Mouse (Mus musculus): ENCODE measurements around the gene B3galt2. TPM values are rescaled to one million over a fixed set of nuclear protein-coding genes. Genes with fewer than 3 reads are reported as not detected.

B3galt2 gene
- 0.44 and 0.50 TPM in 2 replicates for polyA plus RNA-seq (2016; fragmentation: Nextera tagmentation; extraction: Ambion mirVana)

DNA sequence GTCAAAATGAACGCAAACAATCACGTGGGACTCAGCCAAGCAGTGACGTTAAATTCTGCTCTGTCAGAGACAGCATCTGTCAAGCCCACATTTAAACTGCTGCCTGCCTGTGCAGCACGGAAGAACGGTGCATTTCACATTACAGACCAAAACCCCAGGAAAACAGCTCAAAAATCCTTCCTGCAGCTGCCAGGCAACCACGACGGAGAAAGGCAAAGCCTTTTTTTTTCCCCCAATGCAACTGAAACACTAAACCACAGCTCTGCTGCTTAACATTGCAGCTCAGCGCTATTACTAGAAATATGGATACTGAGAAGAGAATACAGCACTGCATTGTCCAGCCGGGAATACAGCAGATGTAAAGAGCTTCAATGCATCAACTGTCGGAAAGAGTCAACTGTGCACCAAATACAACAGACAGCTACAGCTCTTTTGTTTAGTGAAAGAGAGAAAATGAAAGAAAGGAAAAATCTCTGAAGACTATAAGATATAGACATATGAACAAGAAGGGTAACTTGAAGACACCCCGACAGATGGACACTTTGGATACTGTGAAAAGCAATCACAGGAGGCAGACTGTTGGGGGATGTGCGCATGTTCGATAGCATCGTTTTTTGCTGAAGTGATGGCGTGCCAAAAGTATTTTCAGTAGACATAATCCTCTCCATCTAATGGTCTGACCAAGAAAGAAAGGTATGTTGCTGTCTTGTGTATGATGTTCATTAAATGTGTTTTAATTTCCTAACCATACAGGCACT lies at the start of gene B3galt2:
TSS of gene B3galt2 (plus strand) at position 15 of the 758 bp plus-strand sequence.
- WGBS = 65% methylated on average over 15 of the region's 15 CpGs
- peaks cover 12% of the 10 kb centered on the region for H3K4me1 ChIP-seq (replicated peaks)
- peak; percentile 20 for DNase-seq (ENCODE audit: low spot score)
- H3K36me3 ChIP-seq = no peaks in the 10 kb centered on the region
- H3K9me3 ChIP-seq = no peaks in the 10 kb centered on the region
- H3K27me3 ChIP-seq (ENCODE audit: insufficient read depth, poor library complexity, severe bottlenecking) = no peaks in the 10 kb centered on the region
- peak within 1 kb of the TSS; percentile 30; the same call in 1 of the 2 replicates for H3K4me3 ChIP-seq
- H3K27ac ChIP-seq = peak within 1 kb of the TSS; percentile 78

DNA sequence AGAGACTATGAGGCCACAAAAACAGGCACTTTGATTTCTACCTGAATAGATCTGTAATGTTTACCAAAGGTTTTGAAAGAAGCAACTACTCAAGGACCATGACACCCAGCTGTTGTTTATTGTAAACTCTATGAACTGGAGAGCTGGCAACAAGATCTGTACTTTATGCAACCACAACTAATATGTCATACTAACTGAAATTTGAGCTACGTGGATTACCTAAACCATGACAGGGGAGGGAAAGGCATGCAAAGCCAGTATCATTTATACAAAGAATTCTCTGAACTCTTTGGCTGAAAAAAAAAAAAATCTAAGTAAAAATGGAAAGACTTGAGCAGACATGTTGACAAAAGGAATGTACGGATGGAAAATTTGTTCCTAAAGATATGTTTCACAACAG lies 43.6 kb upstream of the B3galt2 start:
- Histone ChIP-seq H3K27me3 (ENCODE audit: insufficient read depth, poor library complexity, severe bottlenecking) (no peaks in the 10 kb centered on the region), H3K9me3 (no peaks in the 10 kb centered on the region), H3K27ac (no peak overlapping the region), H3K4me1 (replicated peaks) (no peaks in the 10 kb centered on the region), H3K36me3 (no peaks in the 10 kb centered on the region), H3K4me3 (no peak overlapping the region)
- WGBS = 93% methylated on average over 2 of the region's 2 CpGs
- DNase-seq (ENCODE audit: low spot score) = no peak

DNA sequence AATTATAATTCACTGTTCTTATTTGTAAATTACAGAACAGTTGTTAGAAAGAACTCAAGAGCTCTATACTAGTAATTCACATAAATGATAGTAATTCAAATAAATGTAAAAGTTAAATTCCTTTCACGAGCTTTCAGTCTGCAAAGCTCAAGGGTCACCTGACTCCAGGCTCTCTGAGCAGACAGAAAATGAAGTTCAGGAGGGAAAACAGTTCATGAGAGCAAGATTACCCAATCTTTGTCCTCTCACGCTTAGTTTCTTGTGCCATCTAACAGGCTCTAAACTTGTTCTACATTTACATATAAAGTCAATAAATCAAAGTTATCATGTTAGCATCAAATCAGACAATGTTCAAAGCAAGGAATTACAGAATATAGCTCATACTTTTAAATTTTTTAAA lies 31.6 kb upstream of the B3galt2 start:
- Histone ChIP-seq H3K4me1 (replicated peaks) (no peaks in the 10 kb centered on the region), H3K4me3 (no peak overlapping the region), H3K9me3 (no peaks in the 10 kb centered on the region), H3K36me3 (peaks cover 38% of the 10 kb centered on the region), H3K27me3 (ENCODE audit: insufficient read depth, poor library complexity, severe bottlenecking) (no peaks in the 10 kb centered on the region), H3K27ac (no peak overlapping the region)
- no peak for DNase-seq (ENCODE audit: low spot score)
- WGBS = 89% methylated on average over 2 of the region's 2 CpGs

DNA sequence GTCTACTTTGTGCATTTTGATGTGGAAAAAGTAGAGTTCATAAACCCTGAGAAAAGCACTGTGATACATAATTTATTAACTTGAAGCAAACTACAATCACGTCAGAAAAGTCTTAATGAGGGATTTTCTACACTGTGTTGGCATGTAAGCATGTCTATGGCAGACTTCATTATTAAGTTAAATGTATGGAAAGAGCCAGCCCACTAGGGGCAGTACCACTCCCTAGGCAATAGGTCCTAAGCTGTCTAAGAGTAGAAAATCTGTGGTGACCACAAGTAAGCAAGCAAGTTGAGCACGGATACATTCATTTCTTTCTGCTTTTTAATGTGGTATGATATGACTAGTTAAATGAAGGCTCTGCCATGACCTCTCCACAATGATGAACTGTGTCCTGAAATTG lies 27.6 kb upstream of the B3galt2 start:
- no peak overlapping the region for H3K27ac ChIP-seq
- DNase-seq (ENCODE audit: low spot score) = no peak
- no peaks in the 10 kb centered on the region for H3K9me3 ChIP-seq
- peaks cover 62% of the 10 kb centered on the region for H3K36me3 ChIP-seq
- 90% methylated on average over 2 of the region's 2 CpGs for WGBS
- no peaks in the 10 kb centered on the region for H3K4me1 ChIP-seq (replicated peaks)
- no peak overlapping the region for H3K4me3 ChIP-seq
- no peaks in the 10 kb centered on the region for H3K27me3 ChIP-seq (ENCODE audit: insufficient read depth, poor library complexity, severe bottlenecking)

DNA sequence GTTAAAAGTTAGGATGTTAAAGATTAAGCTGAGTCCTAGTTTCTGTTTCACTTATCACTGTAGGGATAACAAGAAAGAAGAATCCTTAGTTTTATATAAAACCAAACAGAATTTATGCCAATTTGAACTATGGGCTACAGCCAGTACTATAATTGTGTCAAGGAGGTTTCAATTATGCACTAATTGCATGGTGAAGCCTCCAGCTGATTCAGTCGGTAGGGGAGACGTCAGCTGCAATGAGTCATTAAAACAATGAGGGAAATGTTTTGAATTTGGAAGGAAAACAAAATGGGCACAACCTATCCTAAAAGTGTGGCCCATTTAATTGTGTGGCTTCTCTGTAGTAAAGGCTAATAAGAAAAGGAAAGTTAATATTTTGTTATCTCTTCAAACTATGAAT lies 20.7 kb upstream of the B3galt2 start:
- 68% methylated on average over 2 of the region's 2 CpGs for WGBS
- H3K4me1 ChIP-seq (replicated peaks) = no peaks in the 10 kb centered on the region
- no peak overlapping the region for H3K27ac ChIP-seq
- H3K27me3 ChIP-seq (ENCODE audit: insufficient read depth, poor library complexity, severe bottlenecking) = no peaks in the 10 kb centered on the region
- H3K36me3 ChIP-seq = peaks cover 48% of the 10 kb centered on the region
- no peak for DNase-seq (ENCODE audit: low spot score)
- no peaks in the 10 kb centered on the region for H3K9me3 ChIP-seq
- H3K4me3 ChIP-seq = no peak overlapping the region

DNA sequence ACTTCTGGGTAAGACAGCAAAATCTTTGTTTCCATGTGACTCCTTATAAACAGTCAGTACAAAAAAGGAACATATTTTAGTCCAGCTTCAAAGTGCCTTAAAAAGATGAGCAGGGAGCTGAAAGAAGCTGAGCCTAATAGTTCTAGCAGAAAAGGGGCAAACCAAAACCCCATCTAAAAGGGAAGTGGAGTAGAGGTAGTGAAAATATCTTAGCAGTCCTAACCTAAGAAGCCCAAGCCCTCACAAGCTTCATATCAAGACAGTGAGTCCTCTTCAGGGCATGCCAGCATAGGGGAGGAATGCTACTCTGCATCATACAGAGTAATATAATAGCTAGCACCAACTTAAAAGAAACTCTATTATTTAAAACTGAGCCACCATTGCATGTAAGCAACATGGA lies 18.5 kb upstream of the B3galt2 start:
- Histone ChIP-seq H3K9me3 (no peaks in the 10 kb centered on the region), H3K4me1 (replicated peaks) (no peaks in the 10 kb centered on the region), H3K27me3 (ENCODE audit: insufficient read depth, poor library complexity, severe bottlenecking) (no peaks in the 10 kb centered on the region), H3K4me3 (no peak overlapping the region), H3K36me3 (peaks cover 51% of the 10 kb centered on the region), H3K27ac (no peak overlapping the region)
- DNase-seq (ENCODE audit: low spot score) = no peak

DNA sequence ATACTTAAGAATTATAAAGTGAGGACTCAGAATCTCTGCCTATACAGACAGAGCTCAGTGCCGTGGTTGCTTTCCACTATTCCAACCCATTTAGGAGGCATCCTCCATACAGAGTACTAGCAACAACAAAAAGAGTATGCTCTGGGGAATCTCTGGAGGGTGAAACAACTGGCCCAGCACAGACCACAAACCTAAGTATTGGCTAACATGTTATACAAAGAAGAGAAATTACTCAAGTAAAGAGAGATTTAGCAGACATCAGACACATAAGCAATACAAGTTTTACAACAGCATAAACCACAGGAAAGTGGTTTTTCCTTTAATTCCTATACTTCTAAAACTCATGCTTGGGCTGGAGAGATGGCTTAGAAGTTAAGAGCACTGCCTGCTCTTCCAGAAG lies 17.8 kb upstream of the B3galt2 start:
- Histone ChIP-seq H3K4me1 (replicated peaks) (no peaks in the 10 kb centered on the region), H3K27me3 (ENCODE audit: insufficient read depth, poor library complexity, severe bottlenecking) (no peaks in the 10 kb centered on the region), H3K27ac (no peak overlapping the region), H3K9me3 (no peaks in the 10 kb centered on the region), H3K4me3 (no peak overlapping the region), H3K36me3 (peaks cover 50% of the 10 kb centered on the region)
- no peak for DNase-seq (ENCODE audit: low spot score)
- WGBS = 94% methylated on average over 1 of the region's 1 CpGs

DNA sequence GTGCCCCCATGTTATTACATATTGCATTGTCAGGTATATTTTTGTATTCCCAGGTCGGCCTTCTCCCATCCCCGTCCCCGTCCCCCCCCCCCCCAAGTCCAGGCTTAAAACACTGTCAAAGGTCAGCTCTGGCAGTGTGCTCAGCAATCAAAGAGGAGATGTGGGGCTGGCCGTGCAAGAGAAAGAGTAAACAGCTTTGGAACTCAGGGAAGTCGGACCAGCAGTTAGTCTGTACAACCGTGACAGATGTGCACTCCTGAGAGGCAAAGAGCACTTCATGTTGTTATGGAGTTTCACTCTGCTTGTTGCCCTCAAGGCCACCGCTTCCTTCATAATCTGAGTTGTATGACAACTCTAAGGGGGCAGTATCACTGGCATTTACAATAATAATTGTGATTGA lies 9.1 kb upstream of the B3galt2 start:
- H3K4me3 ChIP-seq = no peak overlapping the region
- no peaks in the 10 kb centered on the region for H3K9me3 ChIP-seq
- no peaks in the 10 kb centered on the region for H3K27me3 ChIP-seq (ENCODE audit: insufficient read depth, poor library complexity, severe bottlenecking)
- H3K36me3 ChIP-seq = peaks cover 10% of the 10 kb centered on the region
- 59% methylated on average over 7 of the region's 7 CpGs for WGBS
- no peak overlapping the region for H3K27ac ChIP-seq
- no peak for DNase-seq (ENCODE audit: low spot score)
- H3K4me1 ChIP-seq (replicated peaks) = 0 out of 2 replicates have a peak, but pooled peaks cover 4% of the 10 kb centered on the region

DNA sequence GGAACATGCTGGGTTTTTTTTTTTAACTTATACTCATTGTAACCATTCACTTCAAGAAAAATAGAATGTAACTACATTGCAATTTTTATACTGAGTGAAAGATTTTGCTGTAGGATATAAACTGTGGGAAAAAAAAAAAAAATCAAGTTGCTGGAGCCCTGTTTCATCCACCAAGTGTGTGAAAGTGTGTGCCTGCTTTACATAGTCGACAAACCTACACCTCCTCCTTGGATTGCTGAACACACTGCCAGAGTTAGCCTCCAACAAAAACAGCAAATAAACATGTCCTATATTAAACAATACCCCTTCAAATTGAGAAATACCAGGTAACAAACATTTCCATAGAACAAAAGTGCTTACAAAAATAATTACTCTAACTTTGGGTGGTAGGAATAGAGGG lies 8.1 kb upstream of the B3galt2 start:
- Histone ChIP-seq H3K9me3 (no peaks in the 10 kb centered on the region), H3K4me3 (no peak overlapping the region), H3K27me3 (ENCODE audit: insufficient read depth, poor library complexity, severe bottlenecking) (no peaks in the 10 kb centered on the region), H3K27ac (no peak overlapping the region), H3K4me1 (replicated peaks) (0 out of 2 replicates have a peak, but pooled peaks cover 4% of the 10 kb centered on the region), H3K36me3 (no peaks in the 10 kb centered on the region)
- WGBS = 85% methylated on average over 1 of the region's 1 CpGs
- DNase-seq (ENCODE audit: low spot score) = no peak

DNA sequence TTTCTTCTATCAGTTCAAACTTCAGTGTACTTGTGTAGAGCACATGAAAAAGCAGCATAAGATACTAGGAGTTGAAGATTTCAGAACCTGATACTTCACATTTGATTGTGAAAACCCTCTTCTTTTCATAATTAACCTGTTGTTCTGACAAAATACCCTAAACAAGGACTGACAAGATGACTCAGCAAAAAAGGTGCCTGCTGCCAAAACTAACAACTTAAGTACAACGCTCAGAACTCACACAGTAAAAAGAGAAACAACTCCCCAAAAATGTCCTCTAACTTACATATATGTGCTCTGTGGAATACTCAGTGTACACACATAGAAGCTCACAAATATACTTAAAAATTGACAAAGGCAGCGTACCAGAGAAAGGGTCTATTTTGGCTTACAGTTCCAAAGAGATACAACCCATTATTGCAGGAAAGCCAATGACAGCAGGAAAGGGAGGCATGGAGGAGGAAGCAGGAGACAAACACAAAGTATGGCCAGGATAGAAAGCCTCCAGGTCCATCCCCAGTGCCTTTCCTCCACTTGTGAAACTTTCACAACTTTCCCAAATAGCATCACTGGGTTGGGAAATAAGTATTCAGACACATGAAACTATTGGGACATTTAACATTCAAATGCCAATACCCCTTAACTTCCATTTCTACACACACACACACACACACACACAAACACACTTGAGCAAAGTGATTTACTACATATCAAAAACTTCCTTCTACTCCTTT lies 7.4 kb upstream of the B3galt2 start:
- Histone ChIP-seq H3K36me3 (no peaks in the 10 kb centered on the region), H3K9me3 (no peaks in the 10 kb centered on the region), H3K27ac (no peak overlapping the region), H3K4me1 (replicated peaks) (0 out of 2 replicates have a peak, but pooled peaks cover 4% of the 10 kb centered on the region), H3K4me3 (no peak overlapping the region), H3K27me3 (ENCODE audit: insufficient read depth, poor library complexity, severe bottlenecking) (no peaks in the 10 kb centered on the region)
- 89% methylated on average over 2 of the region's 2 CpGs for WGBS
- DNase-seq (ENCODE audit: low spot score) = no peak

DNA sequence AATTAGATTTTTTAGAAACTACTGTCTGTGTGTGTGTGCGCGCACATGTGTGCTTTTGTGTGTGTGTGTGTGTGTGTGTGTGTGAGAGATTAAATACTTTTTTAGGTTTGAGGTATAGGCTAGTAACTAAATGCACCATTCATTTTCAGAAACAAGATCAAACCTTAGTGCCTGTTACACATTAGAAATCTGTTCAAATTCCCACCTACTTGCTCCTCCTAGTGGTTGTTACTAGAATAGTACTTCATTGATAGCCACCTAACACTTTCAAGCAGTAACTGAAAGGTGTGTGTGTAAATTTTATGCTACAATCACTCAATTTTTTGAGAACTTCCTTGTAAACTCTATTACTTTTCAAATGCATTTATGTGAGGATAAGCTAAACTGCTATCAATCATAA lies 3.8 kb downstream of the B3galt2 start:
- no peaks in the 10 kb centered on the region for H3K27me3 ChIP-seq (ENCODE audit: insufficient read depth, poor library complexity, severe bottlenecking)
- no peak for DNase-seq (ENCODE audit: low spot score)
- no peaks in the 10 kb centered on the region for H3K9me3 ChIP-seq
- H3K36me3 ChIP-seq = no peaks in the 10 kb centered on the region
- H3K4me1 ChIP-seq (replicated peaks) = peaks cover 12% of the 10 kb centered on the region
- H3K4me3 ChIP-seq = no peak overlapping the region
- WGBS = 98% methylated on average over 2 of the region's 2 CpGs
- H3K27ac ChIP-seq = no peak overlapping the region

DNA sequence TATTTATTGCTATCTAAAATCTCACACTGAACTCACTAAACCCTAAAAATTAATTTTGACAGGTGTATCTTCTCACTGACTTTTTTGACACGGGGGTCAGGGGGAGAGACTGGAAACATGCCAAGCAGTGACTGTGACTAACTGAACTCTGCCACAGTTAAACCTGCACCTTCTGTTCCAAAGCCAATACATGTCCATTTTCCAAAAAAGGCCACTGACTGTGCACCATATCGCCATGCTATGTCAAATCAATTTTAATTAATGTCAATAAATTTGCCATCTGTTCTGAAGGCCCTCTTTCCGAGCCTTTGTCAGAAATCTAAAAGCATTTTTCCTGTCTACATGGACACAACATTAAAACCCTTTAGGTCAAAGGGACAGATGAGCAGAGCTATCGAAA lies 4.9 kb downstream of the B3galt2 start:
- Histone ChIP-seq H3K27me3 (ENCODE audit: insufficient read depth, poor library complexity, severe bottlenecking) (no peaks in the 10 kb centered on the region), H3K4me1 (replicated peaks) (peaks cover 9% of the 10 kb centered on the region), H3K9me3 (no peaks in the 10 kb centered on the region), H3K27ac (no peak overlapping the region), H3K36me3 (0 out of 2 replicates have a peak, but pooled peaks cover 1% of the 10 kb centered on the region), H3K4me3 (no peak overlapping the region)
- 81% methylated on average over 4 of the region's 4 CpGs for WGBS
- no peak for DNase-seq (ENCODE audit: low spot score)

DNA sequence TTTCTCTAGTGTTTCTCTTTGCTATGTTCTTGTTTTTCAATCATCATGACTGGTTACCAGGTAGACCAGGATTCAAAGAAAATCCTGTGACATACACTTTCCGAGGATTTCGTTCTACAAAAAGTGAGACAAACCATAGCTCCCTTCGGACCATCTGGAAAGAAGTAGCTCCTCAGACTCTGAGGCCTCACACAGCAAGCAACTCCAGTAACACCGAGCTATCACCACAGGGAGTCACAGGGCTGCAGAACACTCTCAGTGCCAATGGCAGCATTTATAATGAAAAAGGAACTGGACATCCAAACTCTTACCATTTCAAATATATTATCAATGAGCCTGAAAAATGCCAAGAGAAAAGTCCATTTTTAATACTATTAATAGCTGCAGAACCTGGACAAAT lies 5.8 kb downstream of the B3galt2 start:
- H3K4me1 ChIP-seq (replicated peaks) = peaks cover under 1% of the 10 kb centered on the region
- 0 out of 2 replicates have a peak, but pooled peaks cover 3% of the 10 kb centered on the region for H3K36me3 ChIP-seq
- no peaks in the 10 kb centered on the region for H3K9me3 ChIP-seq
- no peak overlapping the region for H3K4me3 ChIP-seq
- no peak for DNase-seq (ENCODE audit: low spot score)
- H3K27ac ChIP-seq = no peak overlapping the region
- H3K27me3 ChIP-seq (ENCODE audit: insufficient read depth, poor library complexity, severe bottlenecking) = no peaks in the 10 kb centered on the region
- WGBS = 83% methylated on average over 4 of the region's 4 CpGs
